Mouse (Mus musculus) lung, embryonic 16.5 days (tissue): Measurements from ENCODE around the gene Ppp2r1b. TPM values are rescaled to one million over a fixed set of nuclear protein-coding genes. Genes with fewer than 3 reads are reported as not detected.

ENCODE experiments used
- ATAC-seq: fragments of 200-750 bp; cut with Nextera tagmentation; 2 replicates; pipeline ENCODE4 v1.8.0; 2017; ENCODE audit warnings: low read depth, mild to moderate bottlenecking, moderate library complexity
- H3K27ac ChIP-seq: fragments of 300-500 bp; sonication (generic); 2 replicates; pipeline ENCODE4 v1.5.1; 2014; ENCODE audit warnings: mild to moderate bottlenecking, control low read depth, low read length
- H3K27me3 ChIP-seq: fragments of 300-500 bp; sonication (generic); 2 replicates; pipeline ENCODE4 v1.6.1; 2014; ENCODE audit warnings: low read depth, low read length, mixed read lengths; ENCODE audit not compliant: control insufficient read depth, insufficient read depth
- H3K36me3 ChIP-seq: fragments of 300-500 bp; sonication (generic); 2 replicates; pipeline ENCODE4 v1.6.1; 2014; ENCODE audit warnings: low read length; ENCODE audit not compliant: control insufficient read depth, insufficient read depth
- H3K4me1 ChIP-seq: fragments of 300-500 bp; sonication (generic); replicated peaks from 2 replicates; pipeline ENCODE4 v1.6.1; 2014; ENCODE audit warnings: low read length, mixed read lengths; ENCODE audit not compliant: control insufficient read depth, insufficient read depth
- H3K4me2 ChIP-seq: fragments of 300-500 bp; sonication (generic); 2 replicates; pipeline ENCODE4 v1.6.1; 2014; ENCODE audit warnings: low read depth, low read length, control low read depth
- H3K4me3 ChIP-seq: fragments of 300-500 bp; sonication (generic); 2 replicates; pipeline ENCODE4 v1.5.1; 2014; ENCODE audit warnings: mild to moderate bottlenecking, low read length, control low read depth
- H3K9ac ChIP-seq: fragments of 300-500 bp; sonication (generic); 2 replicates; pipeline ENCODE4 v1.6.1; 2014; ENCODE audit warnings: low read length, control low read depth
- H3K9me3 ChIP-seq: fragments of 300-500 bp; sonication (generic); 2 replicates; pipeline ENCODE4 v1.6.1; 2016; ENCODE audit warnings: low read length; ENCODE audit not compliant: control insufficient read depth
- WGBS: fragments of 180-500 bp; shearing (Covaris S2); extraction: QIAGEN DNeasy Blood & Tissue Kit; methylation state at CpG from one replicate; pipeline ENCODE4 v1.1.7; 2014; 5-methylcytosine and 5-hydroxymethylcytosine counted together
- polyA plus RNA-seq: library from polyadenylated mRNA; unstranded; fragments of >200 nt; fragmentation: Nextera tagmentation; extraction: Ambion mirVana; gene quantifications from 2 replicates; pipeline ENCODE4 v1.2.1, GENCODE M21; 2015

Ppp2r1b gene
- polyA plus RNA-seq, 1 experiment from 2014 or later, result 60.3 TPM

DNA sequence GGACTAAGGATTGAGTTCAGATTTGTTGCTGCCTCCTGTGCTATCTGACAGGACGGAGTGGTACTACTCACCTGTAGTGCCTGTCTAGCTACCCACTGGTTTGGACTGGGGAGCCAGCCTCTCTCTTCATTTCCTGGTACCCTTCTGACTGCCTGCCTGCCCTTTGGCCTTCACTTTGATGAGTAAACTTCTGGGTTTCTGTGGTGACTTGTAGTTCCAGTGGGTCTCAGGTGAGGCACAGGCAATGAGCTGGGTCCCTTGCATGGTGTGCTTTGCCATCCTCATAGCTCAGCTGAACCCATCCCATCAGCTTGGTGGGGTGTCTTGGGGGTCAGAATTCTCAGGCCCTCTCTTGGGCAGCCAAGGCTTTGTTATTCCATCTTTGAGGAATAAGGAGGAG, 41.8 kb downstream of the Ppp2r1b start:
- H3K4me3 ChIP-seq, result no peak overlapping the region
- no peaks in the 10 kb centered on the region for H3K27me3 ChIP-seq
- 88% methylated on average over 1 of the region's 1 CpGs for WGBS
- H3K4me1 ChIP-seq, result peaks cover 39% of the 10 kb centered on the region
- no peaks in the 10 kb centered on the region for H3K9me3 ChIP-seq
- no peaks in the 10 kb centered on the region for H3K36me3 ChIP-seq
- ATAC-seq, result no peak
- H3K9ac ChIP-seq, result no peak overlapping the region
- peak overlapping the region; percentile 25 for H3K27ac ChIP-seq
- H3K4me2 ChIP-seq, result no peak overlapping the region

DNA sequence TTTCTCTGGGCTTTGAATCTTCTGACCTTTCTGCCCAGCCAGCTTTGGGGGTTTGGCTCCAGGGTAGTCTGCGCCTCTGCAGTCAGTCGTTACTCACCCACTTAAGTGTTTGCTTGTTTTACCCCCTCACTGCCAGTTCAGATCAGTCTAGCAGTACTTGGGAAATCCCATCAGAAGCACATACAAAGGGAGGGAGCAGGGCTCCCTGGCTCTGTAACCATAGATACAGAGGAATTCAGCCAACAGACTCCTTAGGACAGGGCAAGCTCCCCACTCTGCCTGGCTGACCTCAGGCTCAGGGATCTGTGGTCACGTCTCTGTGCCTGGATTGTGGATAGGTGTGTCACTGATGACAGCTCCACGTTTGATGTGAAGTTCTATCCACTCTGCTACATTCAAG, 42.2 kb downstream of the Ppp2r1b start:
- H3K4me2 ChIP-seq, result no peak overlapping the region
- 10% methylated on average over 4 of the region's 4 CpGs for WGBS
- H3K27me3 ChIP-seq, result no peaks in the 10 kb centered on the region
- no peaks in the 10 kb centered on the region for H3K36me3 ChIP-seq
- H3K27ac ChIP-seq, result peak overlapping the region; percentile 25
- H3K9ac ChIP-seq, result no peak overlapping the region
- peak; percentile 69 for ATAC-seq
- H3K4me1 ChIP-seq, result peaks cover 39% of the 10 kb centered on the region
- H3K4me3 ChIP-seq, result no peak overlapping the region
- H3K9me3 ChIP-seq, result no peaks in the 10 kb centered on the region

GRCm38 (mm10) chr9:50889211-50889610, 44.1 kb downstream of the Ppp2r1b start:
- WGBS, result 51% methylated on average over 6 of the region's 6 CpGs
- Histone ChIP-seq H3K4me3 (no peak overlapping the region), H3K27me3 (no peaks in the 10 kb centered on the region), H3K4me2 (no peak overlapping the region), H3K27ac (no peak overlapping the region), H3K4me1 (peaks cover 37% of the 10 kb centered on the region), H3K9me3 (no peaks in the 10 kb centered on the region), H3K9ac (no peak overlapping the region), H3K36me3 (no peaks in the 10 kb centered on the region; the same call in 1 of the 2 replicates)
- no peak for ATAC-seq

- no peak overlapping the region for H3K27ac ChIP-seq
- 73% methylated on average over 4 of the region's 4 CpGs for WGBS
- no peak for ATAC-seq
- no peaks in the 10 kb centered on the region for H3K9me3 ChIP-seq
- no peaks in the 10 kb centered on the region; the same call in 1 of the 2 replicates for H3K36me3 ChIP-seq
- H3K4me3 ChIP-seq, result no peak overlapping the region
- no peak overlapping the region for H3K4me2 ChIP-seq
- no peaks in the 10 kb centered on the region for H3K27me3 ChIP-seq
- H3K9ac ChIP-seq, result no peak overlapping the region
- peaks cover 30% of the 10 kb centered on the region for H3K4me1 ChIP-seq
These were observed 44.9 kb downstream of the Ppp2r1b start for GRCm38 (mm10) chr9:50889964-50890363.

DNA sequence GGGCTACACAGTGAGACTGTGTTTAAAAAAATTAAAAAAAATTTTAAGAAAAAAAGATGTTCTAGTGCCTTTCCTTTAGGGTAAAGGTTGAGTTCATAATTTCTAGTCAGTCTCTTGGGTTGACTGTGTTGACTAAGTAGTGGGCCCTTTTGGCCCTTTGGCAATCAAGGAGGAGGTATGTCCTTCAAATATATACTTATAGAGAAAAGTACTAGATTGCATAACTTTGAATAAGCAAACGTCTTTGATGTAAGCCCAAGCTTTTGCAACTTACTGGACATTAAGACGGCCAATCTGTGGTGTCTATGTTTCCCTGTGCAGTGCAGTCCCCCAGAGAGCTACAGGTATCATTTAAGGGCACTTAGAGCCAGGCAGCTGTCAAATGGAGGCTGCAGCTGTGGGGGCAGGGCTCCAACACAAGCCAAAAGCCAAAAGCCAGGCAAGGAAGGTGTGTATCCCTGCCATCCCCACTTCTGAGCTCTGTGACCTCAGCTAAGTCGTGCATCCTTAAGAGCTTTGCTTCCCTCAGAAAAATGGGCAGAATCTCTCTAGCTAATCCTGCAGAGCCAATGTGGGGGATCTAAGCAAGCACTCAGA, 45.5 kb downstream of the Ppp2r1b start:
- no peaks in the 10 kb centered on the region for H3K27me3 ChIP-seq
- WGBS, result 68% methylated on average over 3 of the region's 3 CpGs
- no peak overlapping the region for H3K4me2 ChIP-seq
- ATAC-seq, result no peak
- H3K4me3 ChIP-seq, result no peak overlapping the region
- peaks cover 26% of the 10 kb centered on the region for H3K4me1 ChIP-seq
- H3K9ac ChIP-seq, result no peak overlapping the region
- peaks cover 2% of the 10 kb centered on the region; the same call in 1 of the 2 replicates for H3K36me3 ChIP-seq
- no peak overlapping the region for H3K27ac ChIP-seq
- no peaks in the 10 kb centered on the region for H3K9me3 ChIP-seq

DNA sequence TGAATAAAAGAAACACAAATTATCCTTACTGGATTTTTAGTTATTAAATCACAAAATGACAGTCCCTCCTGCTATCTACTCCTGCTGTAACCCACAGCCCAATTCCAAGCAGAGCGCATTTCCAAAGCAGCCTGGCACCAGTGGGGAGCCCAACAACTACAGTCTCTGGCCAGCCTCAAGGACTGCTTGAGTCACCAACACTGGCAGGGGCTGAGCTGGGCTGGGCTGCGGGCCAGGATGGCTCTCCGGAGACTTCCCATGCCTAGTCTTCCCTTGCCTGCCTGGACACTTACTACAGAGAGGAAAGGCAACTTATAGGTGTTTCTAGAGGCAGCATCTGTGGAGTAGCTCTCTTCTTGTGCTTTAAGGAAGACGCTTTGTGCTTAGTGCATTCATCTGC, 48.6 kb downstream of the Ppp2r1b start:
- peaks cover 4% of the 10 kb centered on the region; the same call in 1 of the 2 replicates for H3K4me1 ChIP-seq
- no peaks in the 10 kb centered on the region for H3K27me3 ChIP-seq
- no peaks in the 10 kb centered on the region for H3K9me3 ChIP-seq
- H3K4me3 ChIP-seq, result no peak overlapping the region
- no peak overlapping the region for H3K27ac ChIP-seq
- H3K36me3 ChIP-seq, result peaks cover 16% of the 10 kb centered on the region; the same call in 1 of the 2 replicates
- peak; percentile 60 for ATAC-seq
- 74% methylated on average over 4 of the region's 4 CpGs for WGBS
- no peak overlapping the region for H3K4me2 ChIP-seq
- H3K9ac ChIP-seq, result no peak overlapping the region

- 67% methylated on average over 7 of the region's 7 CpGs for WGBS
- H3K27ac ChIP-seq, result no peak overlapping the region
- no peak overlapping the region for H3K4me2 ChIP-seq
These were observed 55.2 kb downstream of the Ppp2r1b start for GRCm38 (mm10) chr9:50900026-50900920.

GRCm38 (mm10) chr9:50904196-50904847, 59.2 kb downstream of the Ppp2r1b start:
- H3K36me3 ChIP-seq, result no peaks in the 10 kb centered on the region
- no peak overlapping the region for H3K9ac ChIP-seq

More at GRCm38 (mm10) chr9:50900026-50900920, 55.2 kb downstream of the Ppp2r1b start:
- Histone ChIP-seq H3K9ac (no peak overlapping the region), H3K4me1 (no peaks in the 10 kb centered on the region), H3K36me3 (peaks cover 14% of the 10 kb centered on the region; the same call in 1 of the 2 replicates), H3K9me3 (no peaks in the 10 kb centered on the region), H3K4me3 (no peak overlapping the region), H3K27me3 (no peaks in the 10 kb centered on the region)
- ATAC-seq, result peak; percentile 70; the same call in 1 of the 2 replicates

DNA sequence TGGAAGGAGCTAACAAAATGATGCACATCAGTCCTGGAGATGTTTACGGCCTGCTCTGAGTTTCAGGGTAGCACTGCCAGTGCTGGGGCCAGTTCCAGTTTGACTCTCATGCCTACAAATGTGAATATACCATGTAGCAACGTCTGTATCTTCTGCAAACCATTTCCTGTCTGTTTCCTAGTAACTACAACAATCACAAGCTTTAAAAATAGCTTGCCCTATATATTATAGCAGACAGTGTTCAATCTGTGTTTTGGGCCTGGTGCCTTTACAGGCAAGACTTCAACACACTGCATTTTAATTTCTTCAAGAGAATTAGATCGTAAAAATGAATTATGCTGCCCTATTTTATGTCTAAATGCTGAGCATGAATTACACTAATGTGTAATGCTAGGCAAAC, 60.2 kb downstream of the Ppp2r1b start:
- no peaks in the 10 kb centered on the region for H3K27me3 ChIP-seq
- no peaks in the 10 kb centered on the region for H3K36me3 ChIP-seq
- 67% methylated on average over 3 of the region's 3 CpGs for WGBS
- no peak overlapping the region for H3K4me3 ChIP-seq
- no peak overlapping the region for H3K4me2 ChIP-seq
- H3K9ac ChIP-seq, result no peak overlapping the region
- no peaks in the 10 kb centered on the region for H3K9me3 ChIP-seq
- ATAC-seq, result no peak
- no peak overlapping the region for H3K27ac ChIP-seq
- no peaks in the 10 kb centered on the region for H3K4me1 ChIP-seq

More at GRCm38 (mm10) chr9:50904196-50904847, 59.2 kb downstream of the Ppp2r1b start:
- Histone ChIP-seq H3K4me3 (no peak overlapping the region), H3K4me2 (no peak overlapping the region), H3K9me3 (no peaks in the 10 kb centered on the region), H3K4me1 (no peaks in the 10 kb centered on the region), H3K27ac (no peak overlapping the region), H3K27me3 (no peaks in the 10 kb centered on the region)
- 79% methylated on average over 6 of the region's 6 CpGs for WGBS
- ATAC-seq, result no peak
